17 mouse cellular contexts compared by ENCODE assay signal in the genomic region with DNA sequence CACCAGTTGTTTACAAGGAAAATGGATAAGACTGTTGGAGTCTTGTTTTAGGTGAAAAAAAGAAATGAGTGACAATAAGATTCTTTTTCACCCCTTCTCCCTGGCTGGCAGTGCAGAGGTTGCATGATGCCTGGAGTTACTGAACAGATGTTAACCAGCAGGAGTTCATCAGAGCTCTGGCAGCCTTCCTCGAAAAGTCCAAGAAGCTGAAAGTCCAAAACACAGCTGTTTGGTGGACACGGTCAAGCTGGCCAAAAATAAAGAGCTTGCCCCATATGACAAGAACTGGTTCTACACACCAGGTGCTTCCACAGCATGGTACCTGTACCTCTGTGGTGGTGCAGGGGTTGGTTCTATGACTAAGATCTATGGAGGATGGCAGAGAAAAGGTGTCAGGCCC. TPM values are rescaled to one million over a fixed set of nuclear protein-coding genes. Genes with fewer than 3 reads are reported as not detected.
DNase-seq lines count a peak whose midpoint lies in the region.
"Had no signal": no experiment of that assay in that cellular context is flagged by ENCODE, and none has a peak within 500 bp of the region (broad histone marks: within the 10 kb centered on the region; RNA-seq: fewer than 3 reads in every experiment).

No protein-coding gene starts in this region.

- intact Hi-C loops in heart, postnatal 25 days (cut with DNase I), result no loop called here

- DNase-seq in kidney, postnatal 10 days, result peak; percentile 75
- no peak for DNase-seq in kidney, adult 18-20 months
- peak; percentile 10 for DNase-seq in adipocyte (ENCODE audit: low spot score)
- DNase-seq in heart, postnatal 25 days (ENCODE audit: low spot score), result peak; percentile 11
- peak; percentile 79 for DNase-seq in lung, postnatal 10 days
- no peak for DNase-seq in left cerebral cortex, adult 11 months (ENCODE audit: low spot score)
- no peak for DNase-seq in frontal cortex, adult 2 months (ENCODE audit: extremely low spot score in 1 of 2, low spot score in 1 of 2)
- DNase-seq: adrenal gland, adult 2 months; cerebellum, adult 11 months; cerebellum, postnatal 36 days; forebrain, postnatal 0 days; gastrocnemius, postnatal 14 days; thymus, postnatal 25 days had no signal

RNA-seq across cellular contexts. Expression of gene Sp8, which starts 41.8 kb away (rescaled TPM):
- total RNA-seq in heart, postnatal 25 days (2021), result not detected
- 28.3 and 35.8 TPM in 2 replicates for polyA plus RNA-seq in frontal cortex, adult 2 months (2012; rRNA removed)
- total RNA-seq: adrenal gland, adult 2 months; gastrocnemius, postnatal 14 days had no signal
- polyA plus RNA-seq: adrenal gland, adult 2 months; erythroblast, embryonic 14.5 days; heart, postnatal 0 days; kidney, embryonic 16.5 days; stomach, embryonic 15.5 days had no signal

Comparison
In these comparisons a context has a peak if more than half of its experiments do, and no peak if none do; other contexts are left out.
1. DNase-seq: peak in kidney, postnatal 10 days (single experiment), adipocyte (single experiment), heart, postnatal 25 days (single experiment) and lung, postnatal 10 days (single experiment); none in kidney, adult 18-20 months (single experiment), left cerebral cortex, adult 11 months (single experiment) and frontal cortex, adult 2 months (0 of 2).